Mouse (Mus musculus) thymus, postnatal 10 days (tissue): ENCODE data around the gene B630019K06Rik.
"Not testable (repeated sequence)": the region's sequence is repeated elsewhere in the genome, so short reads cannot be mapped to it uniquely, and the experiment has no call there.

Experiments
- DNase-seq, 2 experiments: peaks; one replicate each; pipeline ENCODE4 v3.0.0; 2021; ENCODE audit warnings: low spot score in 2 of 2

B630019K06Rik gene

DNA sequence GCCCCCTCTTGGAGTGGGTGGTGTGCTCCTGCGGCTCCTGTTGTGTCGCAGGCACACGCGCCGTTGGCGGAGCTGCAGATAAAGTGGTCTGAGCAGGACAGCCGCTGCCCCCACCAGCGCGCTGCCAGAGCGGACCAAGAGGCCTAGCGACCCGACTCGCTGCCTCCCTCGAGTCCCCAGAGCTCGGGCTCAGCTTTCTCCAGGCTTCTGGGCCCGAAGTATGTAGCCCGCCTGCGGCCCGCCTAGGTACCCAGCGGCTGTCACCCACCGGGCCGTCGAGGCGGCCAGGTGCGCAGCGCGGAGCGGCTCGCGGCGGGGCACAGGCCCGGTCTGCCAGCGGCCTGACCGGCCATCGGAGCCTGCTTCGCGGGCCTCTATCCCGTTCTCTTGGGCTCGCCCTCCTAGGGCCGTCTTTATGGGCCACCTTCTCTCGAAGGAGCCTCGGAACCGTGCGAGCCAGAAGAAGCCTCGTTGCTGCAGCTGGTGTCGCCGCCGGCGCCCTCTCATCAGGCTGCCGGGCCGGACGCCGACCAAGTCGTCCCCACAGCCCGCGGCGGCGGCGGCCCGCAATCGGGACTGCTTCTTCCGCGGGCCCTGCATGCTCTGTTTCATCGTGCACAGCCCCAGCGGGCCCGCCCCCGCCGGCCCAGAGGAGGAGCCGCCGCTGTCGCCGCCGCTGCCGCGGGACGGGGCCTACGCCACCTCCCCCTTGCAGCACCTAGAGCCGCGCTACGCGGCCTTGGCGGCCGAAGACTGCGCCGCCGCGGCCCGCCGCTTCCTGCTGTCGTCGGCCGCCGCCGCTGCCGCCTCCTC, at the start of gene B630019K06Rik:
TSS of gene B630019K06Rik (plus strand) at position 40 of the 813 bp plus-strand sequence.
- peak in 1 of 2 experiments; percentile 24 for DNase-seq

GRCm38 (mm10) chrX:8843694-8844093, 48.5 kb upstream of the B630019K06Rik start, which contains the start of gene Gm6592:
Gene Gm6592 (plus strand): TSS chrX:8843994.
- no peak for DNase-seq

- no peak for DNase-seq
Measured at GRCm38 (mm10) chrX:8852486-8852885, 39.7 kb upstream of the B630019K06Rik start.

GRCm38 (mm10) chrX:8864331-8864730, 27.9 kb upstream of the B630019K06Rik start:
- peak; percentile 4 to 49 for DNase-seq

- DNase-seq, result not testable (repeated sequence)
Measured at GRCm38 (mm10) chrX:8873953-8874352, 18.2 kb upstream of the B630019K06Rik start, which contains the start of gene Gm5751. Gene Gm5751 (plus strand): TSS chrX:8874253.

GRCm38 (mm10) chrX:8884336-8884735, 7.8 kb upstream of the B630019K06Rik start:
- no peak for DNase-seq

DNA sequence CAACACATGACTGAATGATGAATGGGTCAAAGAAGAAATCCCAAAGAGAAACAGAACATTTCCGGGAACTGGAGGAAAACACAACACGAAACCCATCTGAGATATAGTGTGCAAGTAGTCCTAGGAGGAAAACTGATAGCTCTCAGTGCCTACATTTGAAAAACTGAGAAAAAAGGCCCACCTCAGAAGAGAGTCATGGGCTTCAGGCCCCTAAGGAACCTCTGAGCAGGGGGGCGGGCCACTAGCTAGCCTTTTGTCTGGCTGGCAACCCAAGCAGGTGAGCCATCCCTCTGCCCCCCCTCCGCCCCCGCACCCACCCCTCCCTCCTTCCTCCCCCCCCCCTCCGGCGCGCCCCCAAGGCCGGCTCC, 223 bp upstream of the B630019K06Rik start:
- no peak for DNase-seq

GRCm38 (mm10) chrX:8893182-8893651, 1.0 kb downstream of the B630019K06Rik start:
- peak in 1 of 2 experiments; percentile 3 for DNase-seq

DNA sequence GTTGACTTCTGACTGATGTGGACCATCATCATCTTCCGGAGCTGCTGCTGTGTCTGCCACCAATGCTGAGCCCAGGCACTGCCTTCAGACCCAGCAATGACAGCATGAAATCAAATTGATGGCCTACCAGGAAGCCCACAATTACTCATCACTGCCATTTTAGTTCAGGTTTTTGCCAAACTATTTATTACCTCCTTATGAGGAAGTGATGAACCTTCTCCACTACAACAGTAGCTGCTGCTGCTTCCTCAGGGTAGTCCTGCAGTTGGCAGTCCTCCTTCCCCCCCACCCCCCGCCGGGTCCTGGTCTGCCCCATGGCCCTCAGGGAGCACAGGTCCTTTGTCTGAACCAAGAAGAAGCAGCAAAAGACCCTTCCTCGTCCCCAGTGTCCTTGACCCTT, 8.6 kb downstream of the B630019K06Rik start:
- DNase-seq, result no peak

GRCm38 (mm10) chrX:8901906-8902472, 9.8 kb downstream of the B630019K06Rik start:
- no peak for DNase-seq

GRCm38 (mm10) chrX:8921080-8921479, 28.9 kb downstream of the B630019K06Rik start:
- DNase-seq, result no peak

- no peak for DNase-seq
Measured at GRCm38 (mm10) chrX:8921813-8922607, 29.8 kb downstream of the B630019K06Rik start.

- DNase-seq, result no peak
Measured at GRCm38 (mm10) chrX:8927308-8927707, 35.1 kb downstream of the B630019K06Rik start.

DNA sequence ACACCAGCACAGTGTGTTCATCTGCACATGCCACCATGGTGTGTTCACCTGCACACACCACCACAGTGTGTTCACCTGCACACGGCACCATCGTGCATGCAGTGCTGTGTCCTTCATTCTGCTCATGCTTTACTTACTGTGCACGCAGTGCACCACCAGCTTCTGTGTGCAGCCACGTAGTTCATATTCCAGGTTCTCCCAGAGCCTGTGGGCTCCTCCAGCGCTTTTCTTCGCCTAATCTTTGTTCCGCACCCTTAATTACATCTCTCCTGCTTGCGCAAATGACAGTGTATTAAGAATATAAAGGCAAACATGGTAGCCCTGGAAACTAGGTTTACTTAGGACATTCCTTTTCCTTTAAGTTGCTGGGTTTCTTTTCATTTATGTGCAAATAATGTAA, 51.9 kb downstream of the B630019K06Rik start:
- DNase-seq, result no peak
